Mouse (Mus musculus) spleen, adult 2 months (tissue): ENCODE results near the gene Snx4. TPM values are rescaled to one million over a fixed set of nuclear protein-coding genes. Genes with fewer than 3 reads are reported as not detected.

Experiments used
- DNase-seq, 2 experiments: peaks; one replicate each; pipeline versions ENCODE4 v3.0.0 to v3.0.0-alpha.2; 2012 to 2021; ENCODE audit warnings: low spot score in 2 of 2, low read depth in 1 of 2
- H3K27ac ChIP-seq: fragments of 200-500 bp; 2 replicates; pipeline ENCODE4 v1.5.1; 2012; ENCODE audit warnings: low read length, inconsistent platforms; ENCODE audit not compliant: insufficient read depth
- H3K27me3 ChIP-seq: fragments of 200-500 bp; 2 replicates; pipeline ENCODE4 v1.6.1; 2012; ENCODE audit warnings: mild to moderate bottlenecking, moderate library complexity, low read length, inconsistent platforms; ENCODE audit not compliant: control insufficient read depth, insufficient read depth
- H3K36me3 ChIP-seq: fragments of 200-500 bp; 2 replicates; pipeline ENCODE4 v1.6.1; 2012; ENCODE audit warnings: mild to moderate bottlenecking, low read length, inconsistent platforms; ENCODE audit not compliant: control insufficient read depth, insufficient read depth
- H3K4me1 ChIP-seq: fragments of 200-500 bp; 2 replicates; pipeline ENCODE4 v1.6.1; 2011; ENCODE audit warnings: inconsistent platforms; ENCODE audit not compliant: control insufficient read depth, insufficient read depth, insufficient read length
- H3K4me3 ChIP-seq: fragments of 200-500 bp; 2 replicates; pipeline ENCODE4 v1.5.1; 2011; ENCODE audit warnings: mild to moderate bottlenecking, inconsistent platforms; ENCODE audit not compliant: insufficient read depth, insufficient read length; ENCODE audit errors: extremely low read depth
- CTCF ChIP-seq: fragments of 200-500 bp; IDR thresholded peaks from 2 replicates; pipeline ENCODE4 v1.5.1; 2011; ENCODE audit warnings: mild to moderate bottlenecking, inconsistent platforms; ENCODE audit not compliant: insufficient read depth, insufficient read length, insufficient replicate concordance; ENCODE audit errors: extremely low read depth
- POLR2A ChIP-seq: fragments of 200-500 bp; IDR thresholded peaks from 2 replicates; pipeline ENCODE4 v1.6.1; 2011; ENCODE audit warnings: low read depth, low read length, inconsistent platforms
- WGBS: fragments of 180-500 bp; shearing (Covaris S2); methylation state at CpG from one replicate; pipeline ENCODE4 v1.1.7; 2018; 5-methylcytosine and 5-hydroxymethylcytosine counted together
- polyA plus RNA-seq: library from polyadenylated mRNA; depleted of rRNA; stranded (reverse); fragments of >200 nt; gene quantifications from 2 replicates; pipeline ENCODE4 v1.2.3, GENCODE M21; 2012

Snx4 gene
- polyA plus RNA-seq, 1 experiment = 7.9 TPM

- Histone ChIP-seq H3K4me1 (no peaks in the 10 kb centered on the region), H3K27ac (no peak overlapping the region), H3K4me3 (no peak overlapping the region), H3K27me3 (no peaks in the 10 kb centered on the region), H3K36me3 (peaks cover 47% of the 10 kb centered on the region)
- no peak for TF ChIP-seq POLR2A
- TF ChIP-seq CTCF = no peak
- WGBS = 90% methylated on average over 7 of the region's 7 CpGs
- DNase-seq = no peak
Observed at GRCm38 (mm10) chr16:33294681-33295080, 43.4 kb downstream of the Snx4 start.

- Histone ChIP-seq H3K4me3 (no peak overlapping the region), H3K4me1 (no peaks in the 10 kb centered on the region), H3K27me3 (no peaks in the 10 kb centered on the region), H3K36me3 (peaks cover 48% of the 10 kb centered on the region), H3K27ac (no peak overlapping the region)
- TF ChIP-seq POLR2A (no peak), CTCF (no peak)
- WGBS = 96% methylated on average over 9 of the region's 9 CpGs
- no peak for DNase-seq
Observed at GRCm38 (mm10) chr16:33295321-33295720, 44.1 kb downstream of the Snx4 start.

- Histone ChIP-seq H3K4me3 (no peak overlapping the region), H3K4me1 (no peaks in the 10 kb centered on the region), H3K27me3 (no peaks in the 10 kb centered on the region), H3K27ac (no peak overlapping the region), H3K36me3 (peaks cover 35% of the 10 kb centered on the region)
- no peak for DNase-seq
- TF ChIP-seq CTCF = no peak
- TF ChIP-seq POLR2A = no peak
- WGBS = 93% methylated on average over 1 of the region's 1 CpGs
Observed at GRCm38 (mm10) chr16:33297493-33297892, 46.3 kb downstream of the Snx4 start.

- no peaks in the 10 kb centered on the region for H3K4me1 ChIP-seq
- H3K4me3 ChIP-seq = no peak overlapping the region
- DNase-seq = peak; percentile 33 to 65
- 0 out of 2 replicates have a peak, but pooled peaks cover 2% of the 10 kb centered on the region for H3K36me3 ChIP-seq
- 17% methylated on average over 4 of the region's 4 CpGs for WGBS
- no peak overlapping the region for H3K27ac ChIP-seq
- peak; percentile 82; the same call in 1 of the 2 replicates for TF ChIP-seq CTCF
- no peak for TF ChIP-seq POLR2A
- H3K27me3 ChIP-seq = no peaks in the 10 kb centered on the region
Observed at GRCm38 (mm10) chr16:33306633-33307070, 55.4 kb downstream of the Snx4 start.

- no peak overlapping the region for H3K4me3 ChIP-seq
- no peak overlapping the region for H3K27ac ChIP-seq
- TF ChIP-seq POLR2A (no peak), CTCF (no peak)
- no peak for DNase-seq
- no peaks in the 10 kb centered on the region for H3K4me1 ChIP-seq
- no peaks in the 10 kb centered on the region for H3K27me3 ChIP-seq
- 0 out of 2 replicates have a peak, but pooled peaks cover 2% of the 10 kb centered on the region for H3K36me3 ChIP-seq
- WGBS = 77% methylated on average over 7 of the region's 7 CpGs
Observed at GRCm38 (mm10) chr16:33307761-33308160, 56.5 kb downstream of the Snx4 start.

GRCm38 (mm10) chr16:33309066-33309465 is 57.8 kb downstream of the Snx4 start:
- Histone ChIP-seq H3K36me3 (0 out of 2 replicates have a peak, but pooled peaks cover 2% of the 10 kb centered on the region), H3K27ac (no peak overlapping the region), H3K4me3 (no peak overlapping the region), H3K27me3 (no peaks in the 10 kb centered on the region), H3K4me1 (no peaks in the 10 kb centered on the region)
- 86% methylated on average over 3 of the region's 3 CpGs for WGBS
- TF ChIP-seq POLR2A (no peak), CTCF (no peak)
- no peak for DNase-seq

- no peak overlapping the region for H3K27ac ChIP-seq
- DNase-seq = no peak
- TF ChIP-seq CTCF (no peak), POLR2A (no peak)
- H3K27me3 ChIP-seq = no peaks in the 10 kb centered on the region
- 83% methylated on average over 4 of the region's 4 CpGs for WGBS
- no peaks in the 10 kb centered on the region for H3K36me3 ChIP-seq
- no peak overlapping the region for H3K4me3 ChIP-seq
- H3K4me1 ChIP-seq = no peaks in the 10 kb centered on the region
Observed at GRCm38 (mm10) chr16:33315611-33316010, 64.4 kb downstream of the Snx4 start.
